Mouse (Mus musculus): ENCODE measurements around the gene Bnip3. TPM values are rescaled to one million over a fixed set of nuclear protein-coding genes. Genes with fewer than 3 reads are reported as not detected.

Gene Bnip3
- 125 and 129 TPM in 2 replicates for polyA plus RNA-seq (2015; fragmentation: Nextera tagmentation; extraction: Ambion mirVana)

- no peaks in the 10 kb centered on the region for H3K27me3 ChIP-seq (ENCODE audit: insufficient read depth, low read length)
- peaks cover 10% of the 10 kb centered on the region for H3K4me1 ChIP-seq (replicated peaks; ENCODE audit: insufficient read depth, low read length)
- DNase-seq (ENCODE audit: low spot score) (peak; percentile 94), ATAC-seq (replicated peaks; ENCODE audit: low FRiP score, low read depth) (peak; percentile 93)
- no peak for TF ChIP-seq CTCF (IDR thresholded peaks at IDR 0.05; ENCODE audit: low read depth)
- peak within 1 kb of the TSS; percentile 74 for H3K9ac ChIP-seq (ENCODE audit: low read depth, low read length)
- H3K9me3 ChIP-seq (replicated peaks; ENCODE audit: low read length) = no peaks in the 10 kb centered on the region
- WGBS = under 1% methylated on average over 63 of the region's 66 CpGs
- peak within 1 kb of the TSS; percentile 70 for H3K4me2 ChIP-seq (ENCODE audit: low read length)
- peak within 1 kb of the TSS; percentile 64 for H3K4me3 ChIP-seq (replicated peaks; ENCODE audit: low read depth, low read length)
- peak within 1 kb of the TSS; percentile 77 for H3K27ac ChIP-seq
- H3K36me3 ChIP-seq (ENCODE audit: insufficient read depth, low read length) = no peaks in the 10 kb centered on the region
Measured at GRCm38 (mm10) chr7:138909277-138910192, at the start of gene Bnip3. TSS of gene Bnip3 (minus strand) at chr7:138909519.

- DNase-seq (ENCODE audit: low spot score) = no peak
- TF ChIP-seq CTCF (IDR thresholded peaks at IDR 0.05; ENCODE audit: low read depth) = no peak
Measured at GRCm38 (mm10) chr7:138957106-138957505, 47.8 kb upstream of the Bnip3 start.

GRCm38 (mm10) chr7:138955787-138956186, 46.5 kb upstream of the Bnip3 start:
- ATAC-seq (replicated peaks; ENCODE audit: low FRiP score, low read depth) = no peak
- Histone ChIP-seq H3K27ac (no peak overlapping the region), H3K36me3 (ENCODE audit: insufficient read depth, low read length) (no peaks in the 10 kb centered on the region), H3K4me2 (ENCODE audit: low read length) (no peak overlapping the region), H3K4me3 (replicated peaks; ENCODE audit: low read depth, low read length) (no peak overlapping the region), H3K9ac (ENCODE audit: low read depth, low read length) (no peak overlapping the region), H3K27me3 (ENCODE audit: insufficient read depth, low read length) (no peaks in the 10 kb centered on the region), H3K4me1 (replicated peaks; ENCODE audit: insufficient read depth, low read length) (no peaks in the 10 kb centered on the region), H3K9me3 (replicated peaks; ENCODE audit: low read length) (no peaks in the 10 kb centered on the region)
- TF ChIP-seq CTCF (IDR thresholded peaks at IDR 0.05; ENCODE audit: low read depth) = no peak
- no peak for DNase-seq (ENCODE audit: low spot score)
- 81% methylated on average over 7 of the region's 7 CpGs for WGBS

More at GRCm38 (mm10) chr7:138957106-138957505, 47.8 kb upstream of the Bnip3 start:
- H3K4me1 ChIP-seq (replicated peaks; ENCODE audit: insufficient read depth, low read length) = no peaks in the 10 kb centered on the region
- no peak for ATAC-seq (replicated peaks; ENCODE audit: low FRiP score, low read depth)
- 72% methylated on average over 6 of the region's 6 CpGs for WGBS
- no peak overlapping the region for H3K4me3 ChIP-seq (replicated peaks; ENCODE audit: low read depth, low read length)
- no peak overlapping the region for H3K9ac ChIP-seq (ENCODE audit: low read depth, low read length)
- no peak overlapping the region for H3K27ac ChIP-seq
- H3K36me3 ChIP-seq (ENCODE audit: insufficient read depth, low read length) = no peaks in the 10 kb centered on the region
- no peak overlapping the region for H3K4me2 ChIP-seq (ENCODE audit: low read length)
- H3K27me3 ChIP-seq (ENCODE audit: insufficient read depth, low read length) = no peaks in the 10 kb centered on the region
- H3K9me3 ChIP-seq (replicated peaks; ENCODE audit: low read length) = no peaks in the 10 kb centered on the region

GRCm38 (mm10) chr7:138948309-138948708, 39.0 kb upstream of the Bnip3 start:
- no peak for TF ChIP-seq CTCF (IDR thresholded peaks at IDR 0.05; ENCODE audit: low read depth)
- H3K27me3 ChIP-seq (ENCODE audit: insufficient read depth, low read length) = 0 out of 2 replicates have a peak, but pooled peaks cover under 1% of the 10 kb centered on the region
- no peak for DNase-seq (ENCODE audit: low spot score)
- H3K9me3 ChIP-seq (replicated peaks; ENCODE audit: low read length) = no peaks in the 10 kb centered on the region
- H3K9ac ChIP-seq (ENCODE audit: low read depth, low read length) = no peak overlapping the region
- H3K27ac ChIP-seq = no peak overlapping the region
- H3K36me3 ChIP-seq (ENCODE audit: insufficient read depth, low read length) = no peaks in the 10 kb centered on the region
- H3K4me2 ChIP-seq (ENCODE audit: low read length) = no peak overlapping the region
- H3K4me1 ChIP-seq (replicated peaks; ENCODE audit: insufficient read depth, low read length) = no peaks in the 10 kb centered on the region
- H3K4me3 ChIP-seq (replicated peaks; ENCODE audit: low read depth, low read length) = no peak overlapping the region
- no peak for ATAC-seq (replicated peaks; ENCODE audit: low FRiP score, low read depth)
- 8% methylated on average over 8 of the region's 8 CpGs for WGBS

- Histone ChIP-seq H3K36me3 (ENCODE audit: insufficient read depth, low read length) (no peaks in the 10 kb centered on the region), H3K27ac (no peak overlapping the region), H3K4me2 (ENCODE audit: low read length) (no peak overlapping the region), H3K4me1 (replicated peaks; ENCODE audit: insufficient read depth, low read length) (no peaks in the 10 kb centered on the region), H3K4me3 (replicated peaks; ENCODE audit: low read depth, low read length) (no peak overlapping the region), H3K9me3 (replicated peaks; ENCODE audit: low read length) (no peaks in the 10 kb centered on the region), H3K27me3 (ENCODE audit: insufficient read depth, low read length) (0 out of 2 replicates have a peak, but pooled peaks cover 5% of the 10 kb centered on the region), H3K9ac (ENCODE audit: low read depth, low read length) (no peak overlapping the region)
- DNase-seq (ENCODE audit: low spot score) (no peak), ATAC-seq (replicated peaks; ENCODE audit: low FRiP score, low read depth) (no peak)
- peak; percentile 29 for TF ChIP-seq CTCF (IDR thresholded peaks at IDR 0.05; ENCODE audit: low read depth)
- 76% methylated on average over 8 of the region's 8 CpGs for WGBS
Measured at GRCm38 (mm10) chr7:138947741-138948140, 38.4 kb upstream of the Bnip3 start.

- Histone ChIP-seq H3K36me3 (ENCODE audit: insufficient read depth, low read length) (no peaks in the 10 kb centered on the region), H3K9me3 (replicated peaks; ENCODE audit: low read length) (no peaks in the 10 kb centered on the region), H3K27ac (no peak overlapping the region), H3K9ac (ENCODE audit: low read depth, low read length) (no peak overlapping the region), H3K4me1 (replicated peaks; ENCODE audit: insufficient read depth, low read length) (peaks cover 3% of the 10 kb centered on the region; the same call in 1 of the 2 replicates), H3K4me3 (replicated peaks; ENCODE audit: low read depth, low read length) (no peak overlapping the region), H3K27me3 (ENCODE audit: insufficient read depth, low read length) (peaks cover 25% of the 10 kb centered on the region), H3K4me2 (ENCODE audit: low read length) (no peak overlapping the region)
- 60% methylated on average over 3 of the region's 3 CpGs for WGBS
- ATAC-seq (replicated peaks; ENCODE audit: low FRiP score, low read depth) (no peak), DNase-seq (ENCODE audit: low spot score) (no peak)
- no peak for TF ChIP-seq CTCF (IDR thresholded peaks at IDR 0.05; ENCODE audit: low read depth)
Measured at GRCm38 (mm10) chr7:138945668-138946067, 36.3 kb upstream of the Bnip3 start.
